Mouse (Mus musculus) liver, adult 2 months (tissue): ENCODE measurements around the gene Macrod1.

Source experiments
- CTCF ChIP-seq: fragments of 200-500 bp; IDR thresholded peaks from 2 replicates; pipeline ENCODE4 v1.5.1; 2011; ENCODE audit warnings: low read depth, low read length, control low read depth
- POLR2A ChIP-seq: fragments of 200-500 bp; IDR thresholded peaks from 2 replicates; pipeline ENCODE4 v1.6.1; 2011; ENCODE audit warnings: low read length, control low read depth; ENCODE audit not compliant: insufficient read depth; ENCODE audit errors: extremely low read depth

GRCm38 (mm10) chr19:7111710-7112109, 55.1 kb downstream of the Macrod1 start:
- TF ChIP-seq POLR2A (no peak), CTCF (no peak)
